In genomic region chr3:146146131-146146530, GRCm38 (mm10) we compare ENCODE assay signal across 30 mouse cellular contexts. TPM values are rescaled to one million over a fixed set of nuclear protein-coding genes. Genes with fewer than 3 reads are reported as not detected.
DNase-seq lines count a peak whose midpoint lies in the region; ATAC-seq and TF ChIP-seq lines count a peak whose summit lies in the region.
"Had no signal": no experiment of that assay in that cellular context is flagged by ENCODE, and none has a peak within 500 bp of the region (broad histone marks: within the 10 kb centered on the region; RNA-seq: fewer than 3 reads in every experiment).

No protein-coding gene starts in this region.

- TF ChIP-seq RAD21 in CH12.LX (IDR thresholded peaks at IDR 0.05; ENCODE audit: low read depth, low read length), result no peak

- no peak overlapping the region for H3K9ac ChIP-seq in heart, embryonic 11.5 days (ENCODE audit: low read depth, low read length)
- peak overlapping the region; percentile 11 for H3K9ac ChIP-seq in CH12.LX (ENCODE audit: insufficient read depth, low read depth)
- H3K9ac ChIP-seq: embryonic facial prominence, embryonic 13.5 days; forebrain, postnatal 0 days; limb, embryonic 15.5 days; midbrain, embryonic 15.5 days had no signal

- no peak overlapping the region for H3K4me3 ChIP-seq in heart, embryonic 11.5 days (ENCODE audit: low read depth, low read length)
- H3K4me3 ChIP-seq in CH12.LX (replicated peaks in 1 of 3; ENCODE audit: low read depth in 2 of 3, low read length in 2 of 3, poor library complexity in 1 of 3), result no peak overlapping the region
- H3K4me3 ChIP-seq: embryonic facial prominence, embryonic 13.5 days; forebrain, embryonic 10.5 days; gastrocnemius, adult 2 months; layer of hippocampus, adult 2 months; limb, embryonic 15.5 days; megakaryocyte, embryonic 14.5 days; midbrain, embryonic 15.5 days had no signal

- dilution Hi-C loops in CH12.LX (cut with MboI; ENCODE audit: extremely low pct_ligation_motif_present, extremely low pct_unique_long_range_greater_than_20kb, low sequenced_read_pairs), result no loop called here

- in situ Hi-C loops in CH12.LX (cut with MboI; ENCODE audit: low pct_ligation_motif_present, low pct_unique_long_range_greater_than_20kb, low sequenced_read_pairs), result no loop called here

- no peaks in the 10 kb centered on the region for H3K36me3 ChIP-seq in heart, embryonic 11.5 days (ENCODE audit: control insufficient read depth, insufficient read depth, low read length)
- no peaks in the 10 kb centered on the region for H3K36me3 ChIP-seq in CH12.LX (replicated peaks in 1 of 2; ENCODE audit: control insufficient read depth in 1 of 2, insufficient read depth in 1 of 2, low read length in 1 of 2)
- H3K36me3 ChIP-seq: embryonic facial prominence, embryonic 13.5 days; forebrain, embryonic 10.5 days; limb, embryonic 15.5 days; midbrain, embryonic 15.5 days had no signal

- peaks cover 5% of the 10 kb centered on the region for H3K79me2 ChIP-seq in CH12.LX (replicated peaks; ENCODE audit: control insufficient read depth, extremely low read depth, insufficient read depth, poor library complexity, severe bottlenecking)

- no peak for ATAC-seq in heart, embryonic 11.5 days (replicated peaks; ENCODE audit: insufficient number of reproducible peaks, low FRiP score, low TSS enrichment)
- ATAC-seq: forebrain, postnatal 0 days; hindbrain, embryonic 16.5 days; intestine, postnatal 0 days; lung, postnatal 0 days; midbrain, embryonic 15.5 days had no signal

- 52% methylated on average over 5 of the region's 5 CpGs for WGBS in heart, embryonic 11.5 days (ENCODE audit: insufficient replicate concordance)

- H3K4me1 ChIP-seq in heart, embryonic 11.5 days (ENCODE audit: control insufficient read depth, insufficient read depth, low read length), result peaks cover 8% of the 10 kb centered on the region
- peaks cover 6 to 39% of the 10 kb centered on the region in 2 experiments for H3K4me1 ChIP-seq in CH12.LX (ENCODE audit: control insufficient read depth in 1 of 2, insufficient read depth in 2 of 2)

- TF ChIP-seq CTCF in CH12.LX (conservative IDR thresholded peaks at IDR 0.05 in 1 of 2, IDR thresholded peaks at IDR 0.05 in 1 of 2; ENCODE audit: low read depth in 2 of 2, low read length in 2 of 2), result no peak

- TF ChIP-seq EP300 in CH12.LX (IDR thresholded peaks at IDR 0.05; ENCODE audit: low read length), result no peak

- no peak overlapping the region for H3K27ac ChIP-seq in heart, embryonic 11.5 days (ENCODE audit: low read depth, low read length)
- 0 out of 2 replicates have a peak overlapping the region, but pooled peaks have one; percentile 11 for H3K27ac ChIP-seq in CH12.LX (ENCODE audit: insufficient read depth, low read depth)
- H3K27ac ChIP-seq: embryonic facial prominence, embryonic 13.5 days; forebrain, embryonic 10.5 days; gastrocnemius, adult 2 months; layer of hippocampus, adult 2 months; limb, embryonic 15.5 days; midbrain, embryonic 15.5 days had no signal

- no peak for TF ChIP-seq POLR2A in CH12.LX (IDR thresholded peaks at IDR 0.05; ENCODE audit: low read depth, low read length)

- no peaks in the 10 kb centered on the region; the same call in 1 of the 2 replicates for H3K9me3 ChIP-seq in heart, embryonic 11.5 days (replicated peaks; ENCODE audit: control insufficient read depth, low read length)
- H3K9me3 ChIP-seq in CH12.LX (replicated peaks; ENCODE audit: low read length), result no peaks in the 10 kb centered on the region
- H3K9me3 ChIP-seq: embryonic facial prominence, embryonic 13.5 days; forebrain, embryonic 10.5 days; limb, embryonic 15.5 days; midbrain, embryonic 15.5 days had no signal

- H3K27me3 ChIP-seq in heart, embryonic 11.5 days (ENCODE audit: control insufficient read depth, insufficient read depth, low read length), result peaks cover 13% of the 10 kb centered on the region
- H3K27me3 ChIP-seq in CH12.LX (replicated peaks), result no peaks in the 10 kb centered on the region
- H3K27me3 ChIP-seq: limb, embryonic 15.5 days had no signal

- DNase-seq in heart, adult 11 months, result peak; percentile 43
- DNase-seq in 3T3-L1 (ENCODE audit: low read depth, low spot score) (peak; percentile 20), CH12.LX (ENCODE audit: extremely low read depth) (peak; percentile 45)
- DNase-seq in induced T-regulatory cell, adult 2 months (ENCODE audit: low read depth), result peak; percentile 52
- DNase-seq in gastrocnemius, postnatal 10 days, result no peak
- no peak for DNase-seq in lung, postnatal 10 days
- no peak for DNase-seq in cerebellum, adult 9-11 months
- DNase-seq: adrenal gland, postnatal 36 days; cerebellum, adult 18-20 months; forebrain, postnatal 0 days; gastrocnemius, adult 2 months; kidney, postnatal 14 days had no signal

- H3K4me2 ChIP-seq in heart, embryonic 11.5 days, result no peak overlapping the region
- H3K4me2 ChIP-seq in CH12.LX (ENCODE audit: insufficient read depth, low read depth, poor library complexity, severe bottlenecking), result peak overlapping the region; percentile 17; the same call in 1 of the 2 replicates
- H3K4me2 ChIP-seq: embryonic facial prominence, embryonic 13.5 days; limb, embryonic 15.5 days; midbrain, embryonic 15.5 days had no signal

TF ChIP-seq in CH12.LX, 34 proteins besides CTCF, POLR2A, EP300 and RAD21:
- TF ChIP-seq ELF1 (IDR thresholded peaks at IDR 0.05; ENCODE audit: low read depth, low read length) (no peak), ZMIZ1 (IDR thresholded peaks at IDR 0.05; ENCODE audit: low read depth, low read length) (no peak), SIN3A (IDR thresholded peaks at IDR 0.05; ENCODE audit: low read length) (peak; percentile 9; the same call in 1 of the 2 replicates), MAFK (IDR thresholded peaks at IDR 0.05; ENCODE audit: insufficient replicate concordance, low read length) (peak; percentile 97)

RNA-seq across cellular contexts. Expression of gene Mcoln2, which starts 3.5 kb away (rescaled TPM):
- polyA plus RNA-seq in heart, embryonic 11.5 days (2014; fragmentation: Nextera tagmentation; extraction: Ambion mirVana), result 0.25 and 0.27 TPM in 2 replicates
- 32.0 and 43.8 TPM in 2 replicates for total RNA-seq in CH12.LX (2012; rRNA removed)
- 31.0 and 35.8 TPM in 2 replicates for total RNA-seq in CH12.LX (2014; rRNA removed)
- 34.9 and 35.1 TPM in 2 replicates for polyA plus RNA-seq in CH12.LX (2012; ENCODE audit: insufficient read length, low read depth)
- under 1 TPM; 0.14 to 0.54 TPM for total RNA-seq in gastrocnemius, postnatal 10 days (2021)
- total RNA-seq: adrenal gland, postnatal 36 days; layer of hippocampus, adult 2 months; left cerebral cortex, adult 18-20 months; left cerebral cortex, postnatal 36 days had no signal
- polyA plus RNA-seq: cortical plate, adult 2 months had no signal

RNA-seq across cellular contexts. Expression of gene Mcoln3, which starts 28.9 kb away (rescaled TPM):
- polyA plus RNA-seq in heart, embryonic 11.5 days (2014; fragmentation: Nextera tagmentation; extraction: Ambion mirVana), result 0.97 and 2.4 TPM in 2 replicates
- total RNA-seq in CH12.LX (2012; rRNA removed) (7.2 and 11.3 TPM in 2 replicates), CH12.LX (2014; rRNA removed) (5.3 and 6.4 TPM in 2 replicates)
- 5.2 and 7.2 TPM in 2 replicates for polyA plus RNA-seq in CH12.LX (2012; ENCODE audit: insufficient read length, low read depth)
- total RNA-seq in gastrocnemius, postnatal 10 days (2021), result not detected
- total RNA-seq: adrenal gland, postnatal 36 days; gastrocnemius, adult 2 months; heart, adult 8-10 months; layer of hippocampus, adult 2 months; left cerebral cortex, adult 18-20 months; left cerebral cortex, postnatal 36 days had no signal
- polyA plus RNA-seq: cortical plate, adult 2 months had no signal

RNA-seq across cellular contexts. Expression of gene Wdr63, which starts 38.2 kb away (rescaled TPM):
- polyA plus RNA-seq in heart, embryonic 11.5 days (2014; fragmentation: Nextera tagmentation; extraction: Ambion mirVana), result 0.21 TPM in 1 of 2 replicates, not detected in the other
- total RNA-seq in CH12.LX (2012; rRNA removed) (not detected in 2 replicates), CH12.LX (2014; rRNA removed) (not detected in 2 replicates)
- not detected in 2 replicates for polyA plus RNA-seq in CH12.LX (2012; ENCODE audit: insufficient read length, low read depth)
- total RNA-seq in gastrocnemius, postnatal 10 days (2021), result not detected
- total RNA-seq: gastrocnemius, adult 2 months; heart, adult 8-10 months; hematopoietic stem cell, adult 5-6 weeks; neutrophil, adult 5-6 weeks had no signal
- polyA plus RNA-seq: forebrain, embryonic 10.5 days; limb, embryonic 15.5 days; liver, embryonic 16.5 days; small intestine, adult 2 months had no signal

Comparison
In these comparisons a context has a peak if more than half of its experiments do, and no peak if none do; other contexts are left out.
1. DNase-seq: peak in heart, adult 11 months (single experiment), 3T3-L1 (single experiment), CH12.LX (single experiment) and induced T-regulatory cell, adult 2 months (single experiment); none in gastrocnemius, postnatal 10 days (single experiment), lung, postnatal 10 days (single experiment) and cerebellum, adult 9-11 months (single experiment).
2. RNA of gene Mcoln2, which starts 3.5 kb away (total RNA-seq): 31.0 to 43.8 TPM in CH12.LX; 0.14 to 0.54 TPM in gastrocnemius, postnatal 10 days; every median in the first group is over 10 times any median in the second.
3. RNA of gene Mcoln3, which starts 28.9 kb away (total RNA-seq): 5.3 to 11.3 TPM in CH12.LX; not detected in gastrocnemius, postnatal 10 days; every median in the first group is over 4 times any median in the second.